Mouse (Mus musculus) heart, embryonic 11.5 days (tissue): ENCODE data around the gene Arl16. TPM values are rescaled to one million over a fixed set of nuclear protein-coding genes. Genes with fewer than 3 reads are reported as not detected.

Source experiments
- ATAC-seq: fragments of 200-750 bp; cut with Nextera tagmentation; replicated peaks from 2 replicates; pipeline ENCODE4 v1.8.0; 2017; ENCODE audit warnings: moderate library complexity; ENCODE audit not compliant: insufficient number of reproducible peaks, low FRiP score, low TSS enrichment
- H3K27ac ChIP-seq: fragments of 300-500 bp; sonication (generic); 2 replicates; pipeline ENCODE4 v1.5.1; 2014; ENCODE audit warnings: mild to moderate bottlenecking, low read depth, low read length
- H3K27me3 ChIP-seq: fragments of 300-500 bp; sonication (generic); 2 replicates; pipeline ENCODE4 v1.6.1; 2014; ENCODE audit warnings: mild to moderate bottlenecking, low read length, mixed read lengths; ENCODE audit not compliant: control insufficient read depth, insufficient read depth
- H3K36me3 ChIP-seq: fragments of 300-500 bp; sonication (generic); 2 replicates; pipeline ENCODE4 v1.6.1; 2014; ENCODE audit warnings: mild to moderate bottlenecking, low read length, moderate library complexity, mixed read lengths; ENCODE audit not compliant: control insufficient read depth, insufficient read depth
- H3K4me1 ChIP-seq: fragments of 300-500 bp; sonication (generic); 2 replicates; pipeline ENCODE4 v1.6.1; 2014; ENCODE audit warnings: low read length; ENCODE audit not compliant: control insufficient read depth, insufficient read depth
- H3K4me2 ChIP-seq: fragments of 300-500 bp; sonication (generic); 2 replicates; pipeline ENCODE4 v1.6.1; 2014; ENCODE audit warnings: mild to moderate bottlenecking, moderate library complexity
- H3K4me3 ChIP-seq: fragments of 300-500 bp; sonication (generic); 2 replicates; pipeline ENCODE4 v1.5.1; 2014; ENCODE audit warnings: low read depth, low read length
- H3K9ac ChIP-seq: fragments of 300-500 bp; sonication (generic); 2 replicates; pipeline ENCODE4 v1.6.1; 2014; ENCODE audit warnings: mild to moderate bottlenecking, low read depth, low read length, moderate library complexity
- H3K9me3 ChIP-seq: fragments of 300-500 bp; sonication (generic); replicated peaks from 2 replicates; pipeline ENCODE4 v1.6.1; 2016; ENCODE audit warnings: low read length; ENCODE audit not compliant: control insufficient read depth
- WGBS: fragments of 180-500 bp; shearing (Covaris S2); extraction: QIAGEN DNeasy Blood & Tissue Kit; methylation state at CpG from one replicate; pipeline ENCODE4 v1.1.7; 2014; ENCODE audit not compliant: insufficient replicate concordance; 5-methylcytosine and 5-hydroxymethylcytosine counted together
- polyA plus RNA-seq: library from polyadenylated mRNA; unstranded; fragments of >200 nt; fragmentation: Nextera tagmentation; extraction: Ambion mirVana; gene quantifications from 2 replicates; pipeline ENCODE4 v1.2.1, GENCODE M21; 2014

Gene Arl16
- polyA plus RNA-seq, 1 experiment from 2014 or later, result 43.6 TPM

DNA sequence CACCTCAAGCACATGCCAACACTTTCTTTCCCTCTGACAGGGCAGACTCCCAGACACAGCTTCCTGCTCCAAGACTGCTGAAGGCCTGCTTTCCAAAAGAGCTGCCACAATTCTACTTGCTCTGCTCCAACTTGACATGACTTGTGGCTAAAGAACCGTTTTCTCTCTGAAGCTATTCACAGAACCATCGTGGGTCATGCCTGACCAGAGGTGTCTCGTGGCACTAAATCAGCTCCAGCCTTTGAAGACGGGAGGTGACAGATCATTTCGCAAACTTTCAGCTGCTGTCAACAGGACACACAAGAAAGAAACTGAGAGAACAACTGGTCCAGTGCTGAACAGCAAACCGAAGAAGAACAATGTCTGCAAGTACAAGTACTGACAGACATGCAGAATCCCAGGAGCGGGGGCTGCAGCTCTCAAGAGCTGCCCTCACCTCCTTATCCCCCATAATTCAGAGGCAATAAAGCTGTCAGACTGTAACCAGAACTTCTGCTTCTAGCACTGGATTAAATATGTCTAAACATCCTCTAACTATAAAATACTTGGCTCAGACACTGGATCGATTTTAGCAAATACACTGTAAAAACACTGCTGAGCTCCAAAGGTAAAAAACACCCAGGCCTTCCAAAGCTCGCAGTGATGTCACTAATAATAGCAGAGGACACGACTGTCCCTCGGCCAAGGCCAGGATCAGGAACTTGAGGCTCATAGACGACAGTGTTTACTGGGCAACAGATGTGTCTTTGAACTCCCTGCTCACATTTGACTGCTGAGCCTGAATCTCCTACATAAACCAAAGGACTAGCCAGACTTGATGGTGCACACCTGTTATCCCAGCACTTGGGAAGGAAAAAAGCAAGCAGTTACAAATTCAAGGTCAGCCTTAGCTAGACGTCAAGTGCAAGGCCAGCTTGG is 44.5 kb downstream of the Arl16 start:
- no peaks in the 10 kb centered on the region for H3K4me1 ChIP-seq
- WGBS, result 84% methylated on average over 13 of the region's 13 CpGs
- peak overlapping the region; percentile 29; the same call in 1 of the 2 replicates for H3K27ac ChIP-seq
- H3K9me3 ChIP-seq, result no peaks in the 10 kb centered on the region
- H3K4me3 ChIP-seq, result no peak overlapping the region
- H3K9ac ChIP-seq, result no peak overlapping the region
- ATAC-seq, result no peak
- no peak overlapping the region for H3K4me2 ChIP-seq
- no peaks in the 10 kb centered on the region for H3K27me3 ChIP-seq
- H3K36me3 ChIP-seq, result peaks cover 19% of the 10 kb centered on the region

DNA sequence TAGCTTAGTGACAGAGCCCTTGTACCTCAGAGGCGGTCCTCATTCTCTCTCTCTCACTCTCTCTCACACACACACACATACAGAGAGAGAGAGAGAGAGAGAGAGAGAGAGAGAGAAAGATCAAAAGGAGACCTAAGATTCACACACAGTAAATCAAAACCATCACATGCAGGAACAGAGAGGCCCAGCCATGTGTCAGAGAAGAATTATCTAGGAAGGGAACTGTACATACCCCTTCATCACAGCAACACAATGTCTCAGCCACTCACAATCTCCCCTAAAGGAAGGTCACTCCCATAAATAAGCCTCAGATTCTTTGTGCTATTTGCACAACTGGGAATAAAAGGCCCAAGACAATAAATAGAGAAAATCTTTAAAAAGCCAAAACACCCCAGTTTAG is 48.8 kb downstream of the Arl16 start:
- Histone ChIP-seq H3K27me3 (no peaks in the 10 kb centered on the region), H3K36me3 (peaks cover 19% of the 10 kb centered on the region), H3K4me2 (no peak overlapping the region), H3K9ac (no peak overlapping the region), H3K9me3 (no peaks in the 10 kb centered on the region), H3K27ac (no peak overlapping the region), H3K4me1 (no peaks in the 10 kb centered on the region), H3K4me3 (no peak overlapping the region)
- WGBS, result 94% methylated on average over 1 of the region's 1 CpGs
- no peak for ATAC-seq

DNA sequence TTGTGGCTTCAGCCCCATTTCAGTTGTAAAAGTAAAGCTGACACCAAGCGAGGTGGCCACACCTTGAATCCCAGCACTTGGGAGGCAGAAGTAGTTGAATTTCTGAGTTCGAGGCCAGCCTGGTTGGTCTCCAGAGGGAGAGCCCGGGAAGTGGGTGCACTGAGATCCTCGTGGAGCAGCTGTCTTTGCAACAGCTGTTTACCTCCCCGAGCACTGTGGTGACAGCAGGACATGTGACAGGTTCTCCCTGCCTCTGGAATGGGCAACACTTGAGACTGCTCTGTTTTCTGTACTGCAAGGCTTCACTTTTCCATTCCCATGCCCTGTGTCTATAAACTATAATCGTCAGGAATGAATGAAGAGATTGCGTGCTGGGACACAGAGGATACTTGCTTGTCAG is 49.6 kb downstream of the Arl16 start:
- ATAC-seq, result no peak
- Histone ChIP-seq H3K9ac (no peak overlapping the region), H3K36me3 (peaks cover 24% of the 10 kb centered on the region), H3K4me1 (no peaks in the 10 kb centered on the region), H3K4me2 (no peak overlapping the region), H3K4me3 (no peak overlapping the region), H3K9me3 (no peaks in the 10 kb centered on the region), H3K27me3 (no peaks in the 10 kb centered on the region), H3K27ac (no peak overlapping the region)
- WGBS, result 79% methylated on average over 7 of the region's 7 CpGs

Other genes starting within 250 kb of the Arl16 start
- gene Bahcc1, start 234.7 kb downstream of the Arl16 start, polyA plus RNA-seq, result 7.0 and 9.1 TPM in 2 replicates
- 1,448 and 1,508 TPM in 2 replicates for gene Actg1, start 119.1 kb downstream of the Arl16 start, polyA plus RNA-seq
- gene Fscn2, start 106.1 kb downstream of the Arl16 start, polyA plus RNA-seq, result 0.57 TPM in 1 of 2 replicates, not detected in the other
- gene Faap100, start 88.8 kb downstream of the Arl16 start, polyA plus RNA-seq, result 24.2 and 29.6 TPM in 2 replicates
- gene Nploc4, start 29.9 kb downstream of the Arl16 start, polyA plus RNA-seq, result 31.0 and 36.7 TPM in 2 replicates
- gene Tspan10, start 25.0 kb downstream of the Arl16 start, polyA plus RNA-seq, result not detected in 2 replicates
- gene Pde6g, start 14.1 kb downstream of the Arl16 start, polyA plus RNA-seq, result 0.24 TPM in 1 of 2 replicates, not detected in the other
- 16.9 and 19.6 TPM in 2 replicates for gene Oxld1, start 9.5 kb downstream of the Arl16 start, polyA plus RNA-seq
- gene Ccdc137, start 9.5 kb downstream of the Arl16 start, polyA plus RNA-seq, result 21.3 and 27.5 TPM in 2 replicates
- 222 and 232 TPM in 2 replicates for gene Mrpl12, start 17.0 kb upstream of the Arl16 start, polyA plus RNA-seq
- gene Slc25a10, start 24.2 kb upstream of the Arl16 start, polyA plus RNA-seq, result 44.2 and 48.3 TPM in 2 replicates
- 1.5 and 1.8 TPM in 2 replicates for gene Gcgr, start 63.1 kb upstream of the Arl16 start, polyA plus RNA-seq
- gene Mcrip1, start 82.1 kb upstream of the Arl16 start, polyA plus RNA-seq, result 157 and 168 TPM in 2 replicates
- not detected in 2 replicates for gene Ppp1r27, start 83.5 kb upstream of the Arl16 start, polyA plus RNA-seq
- 506 and 569 TPM in 2 replicates for gene P4hb, start 105.6 kb upstream of the Arl16 start, polyA plus RNA-seq
- gene Arhgdia, start 114.0 kb upstream of the Arl16 start, polyA plus RNA-seq, result 468 and 477 TPM in 2 replicates
- gene Alyref, start 130.8 kb upstream of the Arl16 start, polyA plus RNA-seq, result 333 and 334 TPM in 2 replicates
- 200 and 201 TPM in 2 replicates for gene Anapc11, start 130.8 kb upstream of the Arl16 start, polyA plus RNA-seq
- 8.8 and 9.1 TPM in 2 replicates for gene Npb, start 140.9 kb upstream of the Arl16 start, polyA plus RNA-seq
- gene Pcyt2, start 150.3 kb upstream of the Arl16 start, polyA plus RNA-seq, result 79.2 and 79.9 TPM in 2 replicates
- gene Sirt7, start 157.6 kb upstream of the Arl16 start, polyA plus RNA-seq, result 18.8 and 22.5 TPM in 2 replicates
- gene Mafg, start 166.0 kb upstream of the Arl16 start, polyA plus RNA-seq, result 19.4 and 20.2 TPM in 2 replicates
- 22.8 and 24.9 TPM in 2 replicates for gene Pycr1, start 176.2 kb upstream of the Arl16 start, polyA plus RNA-seq
- 8.1 and 12.3 TPM in 2 replicates for gene Myadml2, start 180.6 kb upstream of the Arl16 start, polyA plus RNA-seq
- 1.4 and 1.5 TPM in 2 replicates for gene Notum, start 193.6 kb upstream of the Arl16 start, polyA plus RNA-seq
- gene Aspscr1, start 205.4 kb upstream of the Arl16 start, polyA plus RNA-seq, result 93.9 and 103 TPM in 2 replicates
- 114 and 129 TPM in 2 replicates for gene Cenpx, start 246.1 kb upstream of the Arl16 start, polyA plus RNA-seq
- 21.8 and 23.2 TPM in 2 replicates for gene Lrrc45, start 246.3 kb upstream of the Arl16 start, polyA plus RNA-seq